Mouse (Mus musculus): Measurements from ENCODE around the gene Srpk1.

The Srpk1 gene

GRCm38 (mm10) chr17:28622300-28622759 is at the start of gene Srpk1:
Srpk1 (minus strand) TSS chr17:28622709.
- DNase-seq (ENCODE audit: extremely low read depth, low read depth): peak; percentile 74

- DNase-seq (ENCODE audit: extremely low read depth, low read depth): no peak
These were observed 37.1 kb upstream of the Srpk1 start for GRCm38 (mm10) chr17:28659564-28659963.

GRCm38 (mm10) chr17:28657936-28658335 is 35.4 kb upstream of the Srpk1 start:
- peak; percentile 84 for DNase-seq (ENCODE audit: extremely low read depth, low read depth)

- DNase-seq (ENCODE audit: extremely low read depth, low read depth): no peak
These were observed 27.8 kb upstream of the Srpk1 start for GRCm38 (mm10) chr17:28650268-28650667.

- no peak for DNase-seq (ENCODE audit: extremely low read depth, low read depth)
These were observed 26.3 kb upstream of the Srpk1 start for GRCm38 (mm10) chr17:28648607-28649370.

GRCm38 (mm10) chr17:28646221-28646620 is 23.7 kb upstream of the Srpk1 start:
- DNase-seq (ENCODE audit: extremely low read depth, low read depth): no peak

- DNase-seq (ENCODE audit: extremely low read depth, low read depth): no peak
These were observed 21.6 kb upstream of the Srpk1 start for GRCm38 (mm10) chr17:28644112-28644511.

GRCm38 (mm10) chr17:28643697-28644096 is 21.2 kb upstream of the Srpk1 start:
- no peak for DNase-seq (ENCODE audit: extremely low read depth, low read depth)

GRCm38 (mm10) chr17:28640113-28640512 is 17.6 kb upstream of the Srpk1 start:
- DNase-seq (ENCODE audit: extremely low read depth, low read depth): no peak

- peak; percentile 83 for DNase-seq (ENCODE audit: extremely low read depth, low read depth)
These were observed 15.5 kb upstream of the Srpk1 start for GRCm38 (mm10) chr17:28637711-28638690.

GRCm38 (mm10) chr17:28635842-28636241 is 13.3 kb upstream of the Srpk1 start:
- DNase-seq (ENCODE audit: extremely low read depth, low read depth): no peak

- no peak for DNase-seq (ENCODE audit: extremely low read depth, low read depth)
These were observed 6.6 kb upstream of the Srpk1 start for GRCm38 (mm10) chr17:28629125-28629524.

GRCm38 (mm10) chr17:28628248-28629124 is 6.0 kb upstream of the Srpk1 start:
- DNase-seq (ENCODE audit: extremely low read depth, low read depth): no peak

- DNase-seq (ENCODE audit: extremely low read depth, low read depth): no peak
These were observed 4.4 kb upstream of the Srpk1 start for GRCm38 (mm10) chr17:28626937-28627336.

GRCm38 (mm10) chr17:28625327-28625726 is 2.8 kb upstream of the Srpk1 start:
- DNase-seq (ENCODE audit: extremely low read depth, low read depth): no peak

GRCm38 (mm10) chr17:28624841-28625240 is 2.3 kb upstream of the Srpk1 start:
- DNase-seq (ENCODE audit: extremely low read depth, low read depth): no peak

GRCm38 (mm10) chr17:28621381-28622299 is 869 bp downstream of the Srpk1 start:
- DNase-seq (ENCODE audit: extremely low read depth, low read depth): peak; percentile 52

- no peak for DNase-seq (ENCODE audit: extremely low read depth, low read depth)
These were observed 3.7 kb downstream of the Srpk1 start for GRCm38 (mm10) chr17:28618775-28619174.

- DNase-seq (ENCODE audit: extremely low read depth, low read depth): no peak
These were observed 4.4 kb downstream of the Srpk1 start for GRCm38 (mm10) chr17:28618124-28618523.

GRCm38 (mm10) chr17:28617636-28618035 is 4.9 kb downstream of the Srpk1 start:
- DNase-seq (ENCODE audit: extremely low read depth, low read depth): no peak
